Mouse (Mus musculus): ENCODE measurements at regions not wholly inside any gene's neighbourhood (a gene's known extent, or its start where the extent isn't known, plus 50 kb on each side); places are given as distances from the start of the nearest gene placed in this dataset.

DNA sequence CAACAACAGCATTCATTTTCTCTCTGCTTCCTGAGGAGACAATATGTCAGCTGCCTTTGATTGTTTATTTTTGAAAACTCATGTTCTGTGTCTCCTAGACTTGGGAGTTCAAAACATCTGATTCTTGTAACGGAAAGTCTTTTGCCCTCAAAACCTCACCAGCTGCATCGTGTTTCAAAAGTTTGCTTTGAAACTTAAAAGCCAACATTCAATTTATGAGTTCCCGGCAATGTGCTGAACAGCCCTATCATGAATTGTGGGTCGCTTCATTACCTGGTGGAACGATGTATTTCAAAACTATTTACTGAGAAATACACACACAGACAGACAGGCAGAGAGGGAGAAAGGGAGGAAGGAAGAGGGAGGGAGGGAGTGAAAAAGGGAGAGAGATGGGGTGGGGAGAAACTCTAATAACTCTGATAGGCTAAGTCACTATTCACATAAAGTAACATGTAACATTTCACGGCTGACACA is 356.3 kb upstream of the Lmcd1 start:
- TF ChIP-seq POLR2A (IDR thresholded peaks at IDR 0.05; ENCODE audit: extremely low read depth, insufficient read depth, low read length) (no peak), CTCF (IDR thresholded peaks at IDR 0.05; ENCODE audit: low read depth, low read length) (no peak)
